Mouse (Mus musculus) liver (tissue): ENCODE results near the gene Rps6ka4.
A peak's percentile ranks its signal among the peaks of the same experiment; 100 is the strongest.

Source experiments
- DNase-seq: peaks from one replicate; pipeline ENCODE4 v3.0.0-alpha.2; 2020; ENCODE audit warnings: mixed read lengths

Rps6ka4 gene

GRCm38 (mm10) chr19:6849506-6850068 is 9.2 kb upstream of the Rps6ka4 start:
- no peak for DNase-seq

GRCm38 (mm10) chr19:6847841-6848517 is 7.5 kb upstream of the Rps6ka4 start:
- DNase-seq = no peak

GRCm38 (mm10) chr19:6846050-6846449 is 5.6 kb upstream of the Rps6ka4 start:
- no peak for DNase-seq

- no peak for DNase-seq
Measured at GRCm38 (mm10) chr19:6842353-6842752, 1.9 kb upstream of the Rps6ka4 start.

GRCm38 (mm10) chr19:6841292-6841597 is 809 bp upstream of the Rps6ka4 start:
- no peak for DNase-seq

GRCm38 (mm10) chr19:6839615-6840474 is 591 bp downstream of the Rps6ka4 start:
- DNase-seq = peak; percentile 57

- peak; percentile 53 for DNase-seq
Measured at GRCm38 (mm10) chr19:6832363-6832762, 8.1 kb downstream of the Rps6ka4 start.

- DNase-seq = no peak
Measured at GRCm38 (mm10) chr19:6831331-6831730, 9.1 kb downstream of the Rps6ka4 start.

- no peak for DNase-seq
Measured at GRCm38 (mm10) chr19:6830556-6831316, 9.7 kb downstream of the Rps6ka4 start.

GRCm38 (mm10) chr19:6829870-6830555 is 10.4 kb downstream of the Rps6ka4 start:
- DNase-seq = no peak

- DNase-seq = no peak
Measured at GRCm38 (mm10) chr19:6829069-6829468, 11.4 kb downstream of the Rps6ka4 start.

GRCm38 (mm10) chr19:6826601-6827000 is 13.8 kb downstream of the Rps6ka4 start:
- no peak for DNase-seq

- DNase-seq = no peak
Measured at GRCm38 (mm10) chr19:6825384-6825783, 15.1 kb downstream of the Rps6ka4 start.

- no peak for DNase-seq
Measured at GRCm38 (mm10) chr19:6820538-6821195, 19.8 kb downstream of the Rps6ka4 start.

GRCm38 (mm10) chr19:6819143-6819827 is 21.2 kb downstream of the Rps6ka4 start:
- no peak for DNase-seq

GRCm38 (mm10) chr19:6814958-6815357 is 25.5 kb downstream of the Rps6ka4 start:
- no peak for DNase-seq

- no peak for DNase-seq
Measured at GRCm38 (mm10) chr19:6814366-6814765, 26.1 kb downstream of the Rps6ka4 start.
